Comparison of ENCODE assay signal across 10 mouse cellular contexts in the genomic region with DNA sequence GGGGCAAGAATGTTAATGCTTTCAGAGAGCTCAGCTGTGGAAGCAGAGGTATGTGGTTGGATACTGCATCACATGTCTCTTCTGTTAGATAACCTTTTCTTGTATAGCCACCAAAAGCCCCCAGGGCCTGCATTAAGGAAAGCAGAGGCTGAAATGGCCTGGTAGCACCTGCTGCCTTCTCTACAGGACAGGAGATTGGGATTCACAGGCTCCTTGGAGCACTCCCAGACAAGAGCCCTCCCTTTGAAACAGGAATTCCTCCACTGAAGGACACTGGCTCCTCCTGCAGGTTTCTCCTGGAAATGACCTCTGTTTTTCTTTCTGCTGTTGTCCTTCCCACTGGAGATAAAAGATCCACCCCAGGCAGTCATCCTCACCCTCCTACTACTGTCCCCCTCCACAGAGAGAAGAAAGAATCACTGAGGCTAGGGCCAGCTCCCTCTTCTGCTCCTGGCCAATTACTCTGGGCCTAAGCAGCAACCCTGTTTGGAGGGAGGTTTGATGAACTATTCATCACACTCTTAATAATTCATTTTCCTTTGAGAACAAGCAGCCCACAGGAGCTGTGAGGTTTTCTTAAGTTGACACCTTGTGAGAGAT.
A peak's percentile ranks its signal among the peaks of the same experiment; 100 is the strongest.
DNase-seq lines count a peak whose midpoint lies in the region; ATAC-seq lines count a peak whose summit lies in the region.
"Had no signal": no experiment of that assay in that cellular context is flagged by ENCODE, and none has a peak within 500 bp of the region (broad histone marks: within the 10 kb centered on the region; RNA-seq: fewer than 3 reads in every experiment).

No protein-coding gene starts in this region.

- H3K27me3 ChIP-seq in forebrain, embryonic 16.5 days (replicated peaks; ENCODE audit: control insufficient read depth, insufficient read depth, low read length), result no peaks in the 10 kb centered on the region
- H3K27me3 ChIP-seq: embryonic facial prominence, embryonic 13.5 days; limb, embryonic 12.5 days had no signal

- DNase-seq in adrenal gland, adult (ENCODE audit: inconsistent age in 2 of 2, low spot score in 1 of 2), result peak; percentile 2 to 25
- no peak for DNase-seq in adrenal gland, adult 18-20 months (ENCODE audit: low spot score in 2 of 2)
- peak; percentile 11 for DNase-seq in lung, postnatal 10 days
- DNase-seq in lung, adult 18-20 months, result no peak
- peak; percentile 4 to 6 for DNase-seq in left cerebral cortex, adult 8-10 months (ENCODE audit: low spot score in 2 of 2)
- peak; percentile 67 for DNase-seq in retina, embryonic 14.5 days (ENCODE audit: low spot score)
- no peak for DNase-seq in spleen, postnatal 4 days (ENCODE audit: low spot score in 2 of 2)

- no peaks in the 10 kb centered on the region for H3K9me3 ChIP-seq in forebrain, embryonic 16.5 days (ENCODE audit: control insufficient read depth, low read length)
- H3K9me3 ChIP-seq: embryonic facial prominence, embryonic 13.5 days; limb, embryonic 12.5 days had no signal

- no peak overlapping the region for H3K4me3 ChIP-seq in forebrain, embryonic 16.5 days (replicated peaks; ENCODE audit: low read length)
- H3K4me3 ChIP-seq: embryonic facial prominence, embryonic 13.5 days; limb, embryonic 12.5 days had no signal

- peak; percentile 64; the same call in 1 of the 2 replicates for ATAC-seq in forebrain, embryonic 16.5 days

- no peaks in the 10 kb centered on the region for H3K4me1 ChIP-seq in forebrain, embryonic 16.5 days (replicated peaks; ENCODE audit: control insufficient read depth, insufficient read depth, low read length)
- H3K4me1 ChIP-seq: embryonic facial prominence, embryonic 13.5 days; limb, embryonic 12.5 days had no signal

- H3K36me3 ChIP-seq in forebrain, embryonic 16.5 days (ENCODE audit: control insufficient read depth, insufficient read depth), result no peaks in the 10 kb centered on the region
- H3K36me3 ChIP-seq: embryonic facial prominence, embryonic 13.5 days; limb, embryonic 12.5 days had no signal

- H3K27ac ChIP-seq in forebrain, embryonic 16.5 days (ENCODE audit: low read length), result no peak overlapping the region
- H3K27ac ChIP-seq: embryonic facial prominence, embryonic 13.5 days; limb, embryonic 12.5 days had no signal

- H3K9ac ChIP-seq in forebrain, embryonic 16.5 days (replicated peaks; ENCODE audit: low read depth, low read length), result no peak overlapping the region
- H3K9ac ChIP-seq: embryonic facial prominence, embryonic 13.5 days; limb, embryonic 12.5 days had no signal

- H3K4me2 ChIP-seq in forebrain, embryonic 16.5 days (ENCODE audit: low read length), result no peak overlapping the region
- H3K4me2 ChIP-seq: embryonic facial prominence, embryonic 13.5 days; limb, embryonic 12.5 days had no signal

Comparison
In these comparisons a context has a peak if more than half of its experiments do, and no peak if none do; other contexts are left out.
1. DNase-seq: peak in adrenal gland, adult (2 of 2), lung, postnatal 10 days (single experiment), left cerebral cortex, adult 8-10 months (2 of 2) and retina, embryonic 14.5 days (single experiment); none in adrenal gland, adult 18-20 months (0 of 2), lung, adult 18-20 months (0 of 2) and spleen, postnatal 4 days (0 of 2).